Mouse (Mus musculus): ENCODE results near the gene Abhd12. TPM values are rescaled to one million over a fixed set of nuclear protein-coding genes. Genes with fewer than 3 reads are reported as not detected.

The Abhd12 gene
- polyA plus RNA-seq, 1 experiment: 57.2 TPM

DNA sequence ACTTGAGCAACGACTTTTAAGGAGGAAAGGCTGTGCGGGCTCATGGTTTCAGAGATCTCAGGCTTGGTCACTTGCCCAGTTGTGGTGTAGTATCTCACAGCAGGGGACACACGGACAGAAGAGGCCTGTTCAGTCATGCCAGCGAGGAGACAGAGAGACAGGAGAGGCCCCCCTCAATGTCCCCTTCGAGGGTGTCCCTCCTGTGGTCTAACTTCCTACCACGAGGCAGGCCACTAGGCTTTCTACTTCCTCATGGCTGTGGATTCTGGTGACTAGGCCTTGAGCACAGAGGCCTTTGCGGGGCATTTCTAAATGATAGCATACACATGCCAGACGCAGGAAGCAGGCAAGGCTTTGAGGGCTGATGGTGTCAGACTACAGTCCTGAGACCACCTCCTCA is 81.6 kb downstream of the Abhd12 start:
- Histone ChIP-seq H3K4me3 (ENCODE audit: insufficient read depth, low read depth, low read length) (no peak overlapping the region), H3K4me1 (ENCODE audit: control insufficient read depth, insufficient read depth, insufficient read length, low read length) (peaks cover 6% of the 10 kb centered on the region), H3K27ac (replicated peaks; ENCODE audit: low read depth, low read length) (peak overlapping the region; percentile 28)

DNA sequence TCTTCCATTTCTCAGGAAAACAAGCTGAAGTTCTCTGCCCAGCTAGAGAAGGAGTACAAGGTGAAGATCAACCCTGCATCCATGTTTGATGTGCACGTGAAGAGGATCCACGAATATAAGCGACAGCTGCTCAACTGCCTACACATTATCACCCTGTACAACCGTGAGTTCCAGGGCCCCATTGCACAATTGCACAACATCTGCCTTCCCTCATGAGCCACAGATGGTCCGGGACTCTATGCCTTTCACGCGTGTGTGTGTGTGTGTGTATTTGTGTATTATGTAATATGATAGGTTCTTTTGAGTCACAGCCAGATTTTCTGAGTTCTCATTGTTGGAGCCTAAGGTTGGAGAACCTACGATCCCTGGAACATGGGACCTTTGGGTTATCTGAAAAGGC is 83.8 kb downstream of the Abhd12 start:
- H3K4me1 ChIP-seq (ENCODE audit: control insufficient read depth, insufficient read depth, insufficient read length, low read length): peaks cover 10% of the 10 kb centered on the region
- no peak overlapping the region for H3K27ac ChIP-seq (replicated peaks; ENCODE audit: low read depth, low read length)
- H3K4me3 ChIP-seq (ENCODE audit: insufficient read depth, low read depth, low read length): no peak overlapping the region

DNA sequence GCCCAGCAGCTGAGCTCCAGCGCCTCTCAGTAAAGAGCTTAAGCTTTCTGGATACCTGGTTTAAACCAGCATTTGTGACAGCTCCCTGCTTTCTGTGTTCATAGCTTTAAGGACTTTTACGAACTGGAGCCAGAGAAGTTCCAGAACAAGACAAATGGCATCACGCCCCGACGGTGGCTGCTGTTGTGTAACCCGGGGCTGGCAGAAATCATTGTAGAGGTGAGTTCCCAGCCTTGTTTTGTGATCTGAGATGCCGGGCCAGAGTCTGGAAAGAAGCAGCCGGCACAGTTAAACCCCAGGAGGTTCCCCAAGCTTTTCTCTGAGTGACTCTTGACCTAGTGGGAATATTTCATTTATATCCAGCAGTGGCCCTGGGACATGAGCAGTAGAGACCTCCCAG is 85.8 kb downstream of the Abhd12 start:
- Histone ChIP-seq H3K4me1 (ENCODE audit: control insufficient read depth, insufficient read depth, insufficient read length, low read length) (peaks cover 10% of the 10 kb centered on the region), H3K4me3 (ENCODE audit: insufficient read depth, low read depth, low read length) (no peak overlapping the region), H3K27ac (replicated peaks; ENCODE audit: low read depth, low read length) (peak overlapping the region; percentile 22; the same call in 1 of the 2 replicates)

DNA sequence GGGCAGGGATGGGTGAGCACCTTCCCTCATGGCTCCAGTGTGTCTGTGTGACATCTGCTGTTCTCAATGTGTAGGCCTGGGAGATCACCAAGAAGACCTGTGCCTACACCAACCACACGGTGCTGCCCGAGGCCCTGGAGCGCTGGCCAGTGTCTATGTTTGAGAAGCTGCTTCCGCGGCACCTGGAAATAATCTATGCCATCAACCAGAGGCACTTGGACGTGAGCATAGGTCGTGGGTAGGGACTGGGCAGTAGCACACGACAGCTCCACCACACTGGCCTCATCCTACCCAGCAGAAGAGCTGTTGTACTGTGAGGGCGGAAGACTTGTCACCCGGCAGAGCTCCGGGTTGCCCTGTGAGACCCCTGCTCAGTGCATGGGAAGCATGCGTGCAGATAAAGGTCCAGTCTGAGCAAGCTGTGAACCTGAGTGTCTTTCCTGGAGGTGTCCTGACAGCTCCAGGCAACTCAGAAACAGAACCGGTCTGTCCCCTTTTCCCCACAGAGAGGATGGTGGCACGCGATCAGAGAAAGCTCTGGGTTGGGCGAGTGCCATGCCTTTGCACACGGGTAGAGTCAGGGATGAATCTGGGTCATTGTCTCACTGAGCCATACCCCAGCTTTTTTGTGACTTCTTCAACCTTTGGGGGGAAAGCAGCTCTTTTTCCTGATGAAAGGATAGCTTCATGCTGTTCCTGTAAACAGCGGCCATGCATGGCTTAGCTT is 87.7 kb downstream of the Abhd12 start:
- Histone ChIP-seq H3K4me3 (ENCODE audit: insufficient read depth, low read depth, low read length) (no peak overlapping the region), H3K4me1 (ENCODE audit: control insufficient read depth, insufficient read depth, insufficient read length, low read length) (peaks cover 7% of the 10 kb centered on the region; the same call in 1 of the 2 replicates), H3K27ac (replicated peaks; ENCODE audit: low read depth, low read length) (0 out of 2 replicates have a peak overlapping the region, but pooled peaks have one; percentile 20)

DNA sequence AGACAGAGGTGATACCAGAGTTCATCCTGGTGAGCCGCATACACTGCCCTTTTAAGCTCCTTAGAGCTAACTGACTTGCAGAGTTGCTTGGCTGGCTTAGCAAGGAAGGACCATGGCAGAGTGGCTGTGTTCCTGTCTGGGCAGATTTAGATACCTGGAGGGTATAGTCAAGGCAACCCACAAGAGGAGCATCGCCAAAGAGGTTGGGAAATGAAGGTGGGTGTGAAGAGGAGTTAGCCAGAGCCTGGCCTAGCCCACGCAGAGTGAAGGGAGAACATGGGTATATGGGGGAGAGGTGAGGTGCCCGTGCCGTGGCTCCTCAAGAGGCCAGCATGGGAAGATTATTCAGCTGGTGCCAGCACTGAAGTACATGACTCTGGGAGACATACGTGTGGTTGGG is 91.7 kb downstream of the Abhd12 start:
- H3K27ac ChIP-seq (replicated peaks; ENCODE audit: low read depth, low read length): no peak overlapping the region
- H3K4me1 ChIP-seq (ENCODE audit: control insufficient read depth, insufficient read depth, insufficient read length, low read length): peaks cover 9% of the 10 kb centered on the region; the same call in 1 of the 2 replicates
- no peak overlapping the region for H3K4me3 ChIP-seq (ENCODE audit: insufficient read depth, low read depth, low read length)

DNA sequence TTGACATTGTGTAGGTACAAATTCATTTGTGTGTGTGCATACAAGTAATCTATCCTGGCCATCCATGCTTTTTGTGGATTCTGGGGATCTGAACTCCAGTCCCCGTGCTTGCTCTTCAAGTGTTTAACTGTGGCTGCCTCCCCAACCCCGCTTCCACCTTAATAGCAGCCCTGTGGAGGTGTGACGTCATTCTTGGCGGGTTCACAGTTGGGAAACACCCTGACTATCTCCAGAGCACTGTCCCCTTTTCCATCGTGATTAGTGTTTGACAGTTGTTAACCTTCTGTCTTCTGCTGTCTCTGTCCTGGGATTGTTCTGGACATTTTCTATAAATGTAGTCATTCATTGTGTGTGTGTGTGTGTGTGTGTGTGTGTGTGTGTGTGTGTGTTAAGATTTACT is 93.9 kb downstream of the Abhd12 start:
- Histone ChIP-seq H3K27ac (replicated peaks; ENCODE audit: low read depth, low read length) (no peak overlapping the region), H3K4me1 (ENCODE audit: control insufficient read depth, insufficient read depth, insufficient read length, low read length) (peaks cover 4% of the 10 kb centered on the region; the same call in 1 of the 2 replicates), H3K4me3 (ENCODE audit: insufficient read depth, low read depth, low read length) (no peak overlapping the region)

DNA sequence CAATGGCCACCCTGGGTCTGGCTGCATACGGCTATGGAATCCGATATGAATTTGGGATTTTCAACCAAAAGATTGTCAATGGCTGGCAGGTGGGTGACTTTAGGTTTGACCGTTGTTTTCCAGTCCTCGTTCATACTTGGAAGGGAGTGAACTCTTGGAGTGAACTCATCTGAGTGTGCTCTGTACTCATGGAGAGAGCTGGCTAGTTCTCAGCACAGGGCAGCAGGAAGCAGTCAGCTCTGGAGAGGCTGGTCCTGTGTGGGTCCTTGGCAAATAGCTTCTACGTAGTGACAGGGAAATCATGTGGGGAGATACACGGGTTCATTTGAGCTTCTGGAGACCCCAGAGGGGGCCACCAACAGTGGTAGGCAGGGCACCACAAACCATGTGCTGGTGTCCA is 95.7 kb downstream of the Abhd12 start:
- peak overlapping the region; percentile 53 for H3K27ac ChIP-seq (replicated peaks; ENCODE audit: low read depth, low read length)
- peaks cover 4% of the 10 kb centered on the region; the same call in 1 of the 2 replicates for H3K4me1 ChIP-seq (ENCODE audit: control insufficient read depth, insufficient read depth, insufficient read length, low read length)
- H3K4me3 ChIP-seq (ENCODE audit: insufficient read depth, low read depth, low read length): no peak overlapping the region

DNA sequence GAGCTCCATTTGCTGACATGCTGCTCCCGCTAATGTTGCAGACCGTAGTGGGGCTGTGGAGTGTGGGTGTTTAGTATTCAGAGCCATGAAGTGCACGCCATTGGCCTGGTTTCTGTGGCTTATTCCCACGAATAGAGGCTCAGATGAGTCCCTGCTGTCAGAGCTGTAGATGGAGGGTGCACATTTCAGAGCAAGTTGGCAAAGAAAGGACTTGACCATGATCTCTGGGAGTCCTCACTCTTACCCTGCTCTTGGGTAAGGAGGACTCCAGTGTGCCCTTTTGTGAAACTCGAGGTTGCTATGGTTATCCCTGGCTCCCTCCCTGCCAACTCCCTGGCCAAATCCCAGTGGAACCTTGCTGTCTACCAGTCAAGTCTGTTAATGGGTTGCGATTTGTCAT is 96.2 kb downstream of the Abhd12 start:
- H3K4me3 ChIP-seq (ENCODE audit: insufficient read depth, low read depth, low read length): no peak overlapping the region
- peaks cover 4% of the 10 kb centered on the region; the same call in 1 of the 2 replicates for H3K4me1 ChIP-seq (ENCODE audit: control insufficient read depth, insufficient read depth, insufficient read length, low read length)
- no peak overlapping the region for H3K27ac ChIP-seq (replicated peaks; ENCODE audit: low read depth, low read length)

DNA sequence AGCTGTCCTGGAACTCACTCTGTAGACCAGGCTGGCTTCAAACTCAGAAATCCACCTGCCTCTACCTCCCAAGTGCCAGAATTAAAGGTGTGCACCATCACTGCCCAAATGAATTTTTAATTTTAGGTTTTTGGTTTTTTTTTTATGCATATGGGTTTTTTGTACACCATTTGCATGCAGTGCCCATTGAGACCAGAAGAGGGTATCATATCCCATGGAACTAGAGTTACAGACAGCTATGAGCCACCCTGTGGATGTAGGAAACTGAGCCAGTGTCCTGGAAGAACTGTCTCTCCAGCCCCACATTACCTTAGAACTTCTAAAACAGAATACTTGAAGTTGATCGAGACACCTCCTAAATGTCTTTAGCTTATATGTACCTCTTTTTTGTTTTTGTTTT is 101.5 kb downstream of the Abhd12 start:
- Histone ChIP-seq H3K27ac (replicated peaks; ENCODE audit: low read depth, low read length) (no peak overlapping the region), H3K4me3 (ENCODE audit: insufficient read depth, low read depth, low read length) (no peak overlapping the region), H3K4me1 (ENCODE audit: control insufficient read depth, insufficient read depth, insufficient read length, low read length) (no peaks in the 10 kb centered on the region)

DNA sequence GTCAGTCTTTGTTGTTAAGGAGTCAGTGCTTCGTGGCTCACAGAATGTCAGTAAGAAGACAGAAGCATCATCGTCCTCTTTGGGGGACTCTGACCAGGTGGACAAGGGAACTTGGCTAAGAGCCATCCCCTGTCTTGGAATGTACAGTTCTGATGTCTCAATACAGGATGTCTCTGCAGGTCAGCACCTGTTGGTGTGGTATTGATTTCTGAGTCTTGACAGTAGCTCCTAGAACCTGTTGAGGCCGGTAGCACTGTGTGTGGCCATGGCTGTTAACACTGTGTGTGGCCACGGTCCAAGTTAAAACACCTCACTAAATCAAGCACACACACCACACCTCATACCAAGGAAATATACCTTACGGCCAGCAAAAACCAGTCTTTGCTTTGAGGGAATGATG is 103.9 kb downstream of the Abhd12 start:
- Histone ChIP-seq H3K27ac (replicated peaks; ENCODE audit: low read depth, low read length) (no peak overlapping the region), H3K4me3 (ENCODE audit: insufficient read depth, low read depth, low read length) (no peak overlapping the region), H3K4me1 (ENCODE audit: control insufficient read depth, insufficient read depth, insufficient read length, low read length) (no peaks in the 10 kb centered on the region)

DNA sequence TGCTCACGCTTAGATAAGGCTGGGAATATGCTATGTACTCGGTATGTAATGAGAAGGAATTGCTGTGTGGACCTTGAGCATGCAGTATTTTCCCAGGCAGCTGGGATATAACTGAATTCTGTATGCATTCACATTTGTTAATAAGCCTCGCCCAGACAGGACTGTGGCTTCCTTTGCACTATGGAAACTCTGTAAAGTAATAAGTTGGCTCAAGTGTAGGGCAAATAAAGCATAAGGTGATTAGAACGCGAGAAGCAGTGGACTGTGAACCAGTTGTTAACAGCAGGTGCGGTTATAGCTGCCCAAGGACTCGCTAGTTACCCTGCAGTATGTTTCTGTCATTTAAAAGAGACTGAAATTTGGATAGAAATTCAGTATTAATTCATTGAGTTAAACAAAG is 106.5 kb downstream of the Abhd12 start:
- Histone ChIP-seq H3K4me3 (ENCODE audit: insufficient read depth, low read depth, low read length) (no peak overlapping the region), H3K27ac (replicated peaks; ENCODE audit: low read depth, low read length) (no peak overlapping the region), H3K4me1 (ENCODE audit: control insufficient read depth, insufficient read depth, insufficient read length, low read length) (no peaks in the 10 kb centered on the region)

DNA sequence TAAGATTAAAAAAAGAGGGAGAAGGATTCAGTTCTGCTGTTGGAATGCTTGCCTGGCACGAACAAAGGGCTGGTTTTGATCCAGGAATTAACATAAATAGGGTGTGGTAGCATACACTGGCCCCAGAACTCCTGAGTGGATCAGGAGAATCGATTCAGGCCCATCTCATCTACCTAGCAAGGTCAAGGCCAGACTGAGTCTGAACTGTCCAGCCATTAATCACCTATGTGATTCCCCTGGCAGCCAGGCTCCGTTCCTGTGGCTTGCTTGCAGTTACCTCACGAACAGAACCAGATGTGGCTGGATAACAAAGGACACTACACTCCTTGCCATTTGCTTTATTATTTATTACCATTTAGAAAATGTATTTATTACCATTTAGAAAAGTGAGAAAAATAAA is 111.2 kb downstream of the Abhd12 start:
- H3K4me3 ChIP-seq (ENCODE audit: insufficient read depth, low read depth, low read length): no peak overlapping the region
- H3K4me1 ChIP-seq (ENCODE audit: control insufficient read depth, insufficient read depth, insufficient read length, low read length): peaks cover 7% of the 10 kb centered on the region

DNA sequence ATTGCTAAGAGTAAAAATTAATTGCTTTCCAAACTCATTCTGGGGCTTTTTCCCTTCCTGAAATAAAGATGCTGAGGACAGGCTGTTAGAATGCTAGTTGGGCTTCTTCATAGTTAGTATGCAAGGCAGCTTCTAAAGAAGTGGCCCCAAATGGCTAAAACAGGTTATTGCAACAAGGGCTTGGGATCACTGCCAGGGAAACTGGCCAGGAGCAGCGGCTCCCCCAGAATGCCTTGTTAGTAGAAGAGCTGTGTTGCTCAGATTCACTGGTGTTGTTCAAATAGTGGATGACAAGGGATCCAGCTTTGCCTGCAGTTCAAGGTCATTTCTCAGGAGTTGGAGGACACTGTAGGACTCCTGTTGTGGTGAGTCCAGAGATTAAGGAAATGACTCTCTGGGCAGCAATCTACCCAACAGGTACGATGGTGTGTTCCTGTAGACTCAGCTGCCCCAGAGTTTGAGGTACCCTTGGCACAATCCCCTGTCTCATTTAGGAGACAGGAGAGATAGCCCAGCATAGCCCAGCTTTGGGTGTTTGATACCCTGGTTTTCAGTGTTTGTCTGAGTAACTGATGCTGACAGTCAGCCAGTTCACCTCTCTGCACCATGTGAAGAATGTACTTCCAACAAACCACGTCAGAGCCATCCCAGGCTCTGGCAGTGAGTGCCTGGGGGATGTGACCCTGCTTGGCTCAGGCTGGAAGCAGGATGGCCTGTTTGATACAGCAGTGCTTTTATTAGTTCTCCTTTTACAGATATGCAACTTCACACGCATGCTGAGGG is 115.6 kb downstream of the Abhd12 start:
- Histone ChIP-seq H3K4me3 (ENCODE audit: insufficient read depth, low read depth, low read length) (peak overlapping the region; percentile 19), H3K4me1 (ENCODE audit: control insufficient read depth, insufficient read depth, insufficient read length, low read length) (peaks cover 7% of the 10 kb centered on the region), H3K27ac (replicated peaks; ENCODE audit: low read depth, low read length) (peak overlapping the region; percentile 40; the same call in 1 of the 2 replicates)

More for the DNA sequence above, 111.2 kb downstream of the Abhd12 start:
- H3K27ac ChIP-seq (replicated peaks; ENCODE audit: low read depth, low read length): no peak overlapping the region

DNA sequence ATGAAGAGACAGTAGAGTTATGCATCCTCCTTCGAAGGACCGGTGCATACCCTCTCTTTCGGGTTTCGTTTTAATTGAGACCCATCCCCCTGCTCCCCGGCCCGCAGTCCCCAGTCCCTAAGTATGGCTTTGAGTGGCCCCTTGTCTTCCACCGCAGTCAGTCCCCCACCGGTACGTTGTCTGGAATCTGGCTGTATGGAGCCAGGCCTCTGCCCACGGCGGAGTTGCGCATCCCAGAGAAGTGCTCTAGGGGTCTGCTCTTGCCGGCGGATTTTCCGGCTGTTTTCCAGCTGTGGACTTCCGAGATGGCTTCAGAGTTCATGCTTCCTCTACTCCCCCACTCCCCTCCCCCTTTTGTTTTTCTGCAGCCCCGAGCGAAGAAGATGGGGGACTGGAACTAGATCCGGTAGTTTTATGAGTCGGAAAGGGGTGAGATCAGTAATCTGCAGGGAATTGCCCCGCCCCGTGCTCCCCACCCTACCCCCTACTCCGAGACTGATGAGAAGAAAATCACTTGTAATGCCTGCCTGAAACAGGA is 117.2 kb downstream of the Abhd12 start:
- peaks cover 7% of the 10 kb centered on the region for H3K4me1 ChIP-seq (ENCODE audit: control insufficient read depth, insufficient read depth, insufficient read length, low read length)
- H3K27ac ChIP-seq (replicated peaks; ENCODE audit: low read depth, low read length): no peak overlapping the region
- H3K4me3 ChIP-seq (ENCODE audit: insufficient read depth, low read depth, low read length): peak overlapping the region; percentile 93

Measured in brown adipose tissue, adult 24 weeks (tissue).